Comparison of ENCODE assay signal across 7 mouse cellular contexts in genomic region chr11:89381782-89382633, GRCm38 (mm10).
A peak's percentile ranks its signal among the peaks of the same experiment; 100 is the strongest.
DNase-seq lines count a peak whose midpoint lies in the region; ATAC-seq lines count a peak whose summit lies in the region.

No protein-coding gene starts in this region.

- no peaks in the 10 kb centered on the region for H3K36me3 ChIP-seq in lung, embryonic 16.5 days (ENCODE audit: control insufficient read depth, insufficient read depth, low read length)
- no peaks in the 10 kb centered on the region for H3K36me3 ChIP-seq in hindbrain, embryonic 10.5 days
- no peaks in the 10 kb centered on the region for H3K36me3 ChIP-seq in midbrain, embryonic 10.5 days

- no peak overlapping the region for H3K4me3 ChIP-seq in lung, embryonic 16.5 days (ENCODE audit: low read length)
- no peak overlapping the region for H3K4me3 ChIP-seq in hindbrain, embryonic 10.5 days
- no peak overlapping the region for H3K4me3 ChIP-seq in midbrain, embryonic 10.5 days

- no peaks in the 10 kb centered on the region for H3K9me3 ChIP-seq in lung, embryonic 16.5 days (ENCODE audit: control insufficient read depth, low read length)
- H3K9me3 ChIP-seq in hindbrain, embryonic 10.5 days = no peaks in the 10 kb centered on the region
- no peaks in the 10 kb centered on the region for H3K9me3 ChIP-seq in midbrain, embryonic 10.5 days (replicated peaks)

- no peaks in the 10 kb centered on the region for H3K27me3 ChIP-seq in lung, embryonic 16.5 days (ENCODE audit: control insufficient read depth, insufficient read depth, low read depth, low read length)
- no peaks in the 10 kb centered on the region for H3K27me3 ChIP-seq in hindbrain, embryonic 10.5 days (ENCODE audit: insufficient read depth, poor library complexity, severe bottlenecking)
- no peaks in the 10 kb centered on the region for H3K27me3 ChIP-seq in midbrain, embryonic 10.5 days (ENCODE audit: low read depth, poor library complexity, severe bottlenecking)

- DNase-seq in lung, postnatal 25 days (ENCODE audit: low spot score) = no peak
- peak; percentile 8 for DNase-seq in hindbrain, embryonic 10.5 days (ENCODE audit: low spot score)
- DNase-seq in midbrain, embryonic 10.5 days (ENCODE audit: low spot score) = peak; percentile 18
- no peak for DNase-seq in thymus, postnatal 36 days
- DNase-seq in adrenal gland, postnatal 4 days (ENCODE audit: low spot score in 2 of 2) = no peak
- DNase-seq in lung, postnatal 4 days = no peak

- ATAC-seq in lung, embryonic 16.5 days (ENCODE audit: low read depth) = peak; percentile 86

- H3K27ac ChIP-seq in lung, embryonic 16.5 days (ENCODE audit: low read length) = peak overlapping the region; percentile 26; the same call in 1 of the 2 replicates
- H3K27ac ChIP-seq in hindbrain, embryonic 10.5 days = peak overlapping the region; percentile 53; the same call in 1 of the 2 replicates
- peak overlapping the region; percentile 72 for H3K27ac ChIP-seq in midbrain, embryonic 10.5 days (replicated peaks)

- no peak overlapping the region for H3K4me2 ChIP-seq in lung, embryonic 16.5 days (ENCODE audit: low read depth, low read length)

- 11% methylated on average over 8 of the region's 8 CpGs for WGBS in lung, embryonic 16.5 days
- 30% methylated on average over 8 of the region's 8 CpGs for WGBS in hindbrain, embryonic 10.5 days
- 40% methylated on average over 8 of the region's 8 CpGs for WGBS in midbrain, embryonic 10.5 days

- peaks cover 17% of the 10 kb centered on the region for H3K4me1 ChIP-seq in lung, embryonic 16.5 days (replicated peaks; ENCODE audit: control insufficient read depth, insufficient read depth, low read length)
- peaks cover 15% of the 10 kb centered on the region for H3K4me1 ChIP-seq in hindbrain, embryonic 10.5 days (replicated peaks)
- H3K4me1 ChIP-seq in midbrain, embryonic 10.5 days = peaks cover 12% of the 10 kb centered on the region

- H3K9ac ChIP-seq in lung, embryonic 16.5 days (ENCODE audit: low read length) = 0 out of 2 replicates have a peak overlapping the region, but pooled peaks have one; percentile 2

Comparison
In these comparisons a context has a peak if more than half of its experiments do, and no peak if none do; other contexts are left out.
1. DNase-seq: peak in hindbrain, embryonic 10.5 days (single experiment) and midbrain, embryonic 10.5 days (single experiment); none in lung, postnatal 25 days (single experiment), thymus, postnatal 36 days (0 of 2), adrenal gland, postnatal 4 days (0 of 2) and lung, postnatal 4 days (0 of 2).
2. Peak in every context shown above with its lines, with median percentiles within 50 percentile points of each other: H3K27ac ChIP-seq.